Mouse (Mus musculus) E14TG2a.4 (cell line): ENCODE data around the gene Zfp827.
A peak's percentile ranks its signal among the peaks of the same experiment; 100 is the strongest.

Experiments used
- H3K27me3 ChIP-seq: 2 replicates; pipeline ENCODE4 v1.6.1; 2014; ENCODE audit warnings: low read length, control low read depth; ENCODE audit not compliant: insufficient read depth
- H3K36me3 ChIP-seq: 2 replicates; pipeline ENCODE4 v1.6.1; 2014; ENCODE audit warnings: low read length, control low read depth; ENCODE audit not compliant: insufficient read depth
- H3K4me1 ChIP-seq: replicated peaks from 2 replicates; pipeline ENCODE4 v1.6.1; 2014; ENCODE audit warnings: low read depth, low read length, control low read depth
- H3K4me3 ChIP-seq: replicated peaks from 2 replicates; pipeline ENCODE4 v1.5.1; 2014; ENCODE audit warnings: mild to moderate bottlenecking, low read length
- H3K9me3 ChIP-seq: 2 replicates; pipeline ENCODE4 v1.6.1; 2014; ENCODE audit warnings: low read length, control low read depth
- CTCF ChIP-seq: conservative IDR thresholded peaks from 2 replicates; pipeline ENCODE4 v1.5.1; 2014; ENCODE audit warnings: low read length
- NANOG ChIP-seq: IDR thresholded peaks from 2 replicates; pipeline ENCODE4 v1.6.1; 2014; ENCODE audit warnings: borderline replicate concordance, low read length, mixed read lengths
- POU5F1 ChIP-seq: IDR thresholded peaks from 2 replicates; pipeline ENCODE4 v1.6.1; 2014; ENCODE audit warnings: low read length, borderline replicate concordance

The Zfp827 gene

DNA sequence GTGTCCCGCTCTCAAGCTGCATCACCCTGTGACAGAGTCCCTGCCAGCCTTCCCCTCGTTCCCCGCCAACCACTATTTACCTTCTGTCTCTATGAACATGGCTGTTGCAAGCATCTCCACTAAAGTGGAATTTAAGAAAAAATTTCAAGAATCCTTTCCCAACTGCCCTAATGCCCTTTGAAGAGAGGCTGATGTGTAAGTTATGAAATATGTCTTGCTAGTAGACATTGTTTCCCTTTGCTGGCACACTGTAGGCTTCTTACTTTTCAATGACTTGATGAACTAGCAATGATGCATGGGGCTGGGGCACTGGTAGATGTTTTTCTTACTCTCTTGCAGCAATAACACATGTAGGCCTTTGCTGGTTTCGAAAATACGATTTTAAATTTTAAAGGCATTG, 49.0 kb downstream of the Zfp827 start:
- Histone ChIP-seq H3K4me1 (peaks cover 43% of the 10 kb centered on the region), H3K4me3 (no peak overlapping the region), H3K27me3 (no peaks in the 10 kb centered on the region), H3K9me3 (no peaks in the 10 kb centered on the region), H3K36me3 (peaks cover 56% of the 10 kb centered on the region)
- TF ChIP-seq POU5F1, result no peak
- TF ChIP-seq NANOG, result no peak
- TF ChIP-seq CTCF, result no peak

GRCm38 (mm10) chr8:79078556-79079195, 50.4 kb downstream of the Zfp827 start:
- Histone ChIP-seq H3K4me1 (peaks cover 48% of the 10 kb centered on the region), H3K9me3 (no peaks in the 10 kb centered on the region), H3K36me3 (peaks cover 55% of the 10 kb centered on the region), H3K27me3 (no peaks in the 10 kb centered on the region), H3K4me3 (0 out of 2 replicates have a peak overlapping the region, but pooled peaks have one; percentile 17)
- TF ChIP-seq CTCF, result no peak
- TF ChIP-seq NANOG, result no peak
- no peak for TF ChIP-seq POU5F1

DNA sequence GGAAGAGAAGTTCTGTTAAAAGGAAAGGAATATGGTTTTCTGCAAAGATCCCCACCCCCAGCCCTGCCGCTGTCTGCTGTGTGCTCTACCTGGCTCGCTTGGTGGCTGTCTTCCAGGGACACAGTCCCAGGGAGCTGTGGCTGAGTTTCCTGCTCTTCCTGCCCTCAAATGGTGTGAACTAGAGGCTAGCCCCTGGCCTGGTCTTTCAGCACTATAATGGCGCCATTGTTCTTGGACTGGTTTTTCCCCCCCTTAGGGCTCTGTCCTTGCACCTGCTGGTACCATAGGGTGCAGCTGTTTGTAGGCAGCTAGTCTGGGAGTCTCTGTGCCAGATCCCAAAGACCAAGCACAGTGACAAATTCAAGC, 50.9 kb downstream of the Zfp827 start:
- 0 out of 2 replicates have a peak overlapping the region, but pooled peaks have one; percentile 17 for H3K4me3 ChIP-seq
- no peaks in the 10 kb centered on the region for H3K9me3 ChIP-seq
- TF ChIP-seq POU5F1 (no peak), CTCF (no peak), NANOG (no peak)
- H3K36me3 ChIP-seq, result peaks cover 55% of the 10 kb centered on the region
- peaks cover 53% of the 10 kb centered on the region for H3K4me1 ChIP-seq
- no peaks in the 10 kb centered on the region for H3K27me3 ChIP-seq

GRCm38 (mm10) chr8:79080096-79080739, 52.0 kb downstream of the Zfp827 start:
- Histone ChIP-seq H3K36me3 (peaks cover 46% of the 10 kb centered on the region), H3K27me3 (no peaks in the 10 kb centered on the region), H3K9me3 (no peaks in the 10 kb centered on the region), H3K4me3 (no peak overlapping the region), H3K4me1 (peaks cover 60% of the 10 kb centered on the region)
- TF ChIP-seq CTCF, result no peak
- TF ChIP-seq NANOG, result no peak
- no peak for TF ChIP-seq POU5F1

GRCm38 (mm10) chr8:79081333-79081732, 53.1 kb downstream of the Zfp827 start:
- TF ChIP-seq NANOG (no peak), POU5F1 (no peak), CTCF (no peak)
- H3K4me1 ChIP-seq, result peaks cover 56% of the 10 kb centered on the region
- H3K27me3 ChIP-seq, result no peaks in the 10 kb centered on the region
- no peak overlapping the region for H3K4me3 ChIP-seq
- no peaks in the 10 kb centered on the region for H3K9me3 ChIP-seq
- peaks cover 42% of the 10 kb centered on the region for H3K36me3 ChIP-seq

DNA sequence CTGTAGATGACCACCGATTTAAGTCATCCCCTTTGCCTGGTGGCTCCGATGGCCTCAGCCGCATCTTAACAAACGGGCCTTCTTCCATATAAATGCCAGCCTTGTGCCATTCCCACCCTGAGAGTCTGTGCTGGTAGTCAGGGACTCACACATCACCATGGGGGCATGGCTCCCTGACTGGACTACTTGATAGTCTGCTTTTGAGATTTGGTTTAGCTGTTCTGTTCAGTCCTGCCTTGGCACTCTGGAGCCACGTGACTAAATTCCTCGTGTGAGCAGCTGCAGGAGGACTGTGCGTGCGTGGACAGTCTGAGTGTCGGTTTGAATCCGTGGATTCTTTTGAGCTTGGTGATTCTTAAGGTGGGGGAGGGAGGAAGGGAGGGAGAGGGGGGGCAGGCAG, 53.7 kb downstream of the Zfp827 start:
- TF ChIP-seq POU5F1, result no peak
- no peak for TF ChIP-seq NANOG
- no peak for TF ChIP-seq CTCF

GRCm38 (mm10) chr8:79083461-79084358, 55.5 kb downstream of the Zfp827 start:
- Histone ChIP-seq H3K27me3 (no peaks in the 10 kb centered on the region), H3K36me3 (peaks cover 62% of the 10 kb centered on the region), H3K4me1 (peaks cover 39% of the 10 kb centered on the region), H3K9me3 (no peaks in the 10 kb centered on the region), H3K4me3 (no peak overlapping the region)
- no peak for TF ChIP-seq CTCF
- TF ChIP-seq NANOG, result no peak
- TF ChIP-seq POU5F1, result no peak

More for the DNA sequence above, 53.7 kb downstream of the Zfp827 start:
- peaks cover 55% of the 10 kb centered on the region for H3K4me1 ChIP-seq
- H3K36me3 ChIP-seq, result peaks cover 46% of the 10 kb centered on the region
- no peak overlapping the region for H3K4me3 ChIP-seq
- H3K9me3 ChIP-seq, result no peaks in the 10 kb centered on the region
- no peaks in the 10 kb centered on the region for H3K27me3 ChIP-seq

DNA sequence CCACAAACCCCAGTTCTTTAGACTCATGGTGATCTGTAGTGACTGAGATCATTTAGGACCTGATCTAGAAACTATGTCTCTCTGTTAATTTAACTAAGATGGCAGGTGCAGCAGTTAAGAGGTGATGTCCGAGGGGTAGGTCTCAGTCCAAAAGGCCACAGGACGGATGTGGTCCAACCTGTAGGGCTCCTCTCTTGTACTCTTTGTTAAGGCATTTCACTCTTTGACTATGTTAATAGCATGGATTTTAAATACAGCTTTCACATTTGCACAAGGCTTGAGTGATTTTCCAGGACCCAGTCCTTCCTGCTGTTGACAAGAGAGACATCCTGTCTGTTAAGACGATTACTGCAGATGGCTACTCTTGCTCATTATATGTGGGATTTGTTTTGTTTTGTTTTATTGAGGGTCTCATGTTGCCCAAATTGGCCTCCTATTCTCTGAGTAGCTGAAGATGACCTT, 56.2 kb downstream of the Zfp827 start:
- no peaks in the 10 kb centered on the region for H3K27me3 ChIP-seq
- H3K4me1 ChIP-seq, result peaks cover 32% of the 10 kb centered on the region
- no peak for TF ChIP-seq POU5F1
- no peak for TF ChIP-seq NANOG
- no peak for TF ChIP-seq CTCF
- no peaks in the 10 kb centered on the region for H3K9me3 ChIP-seq
- peaks cover 69% of the 10 kb centered on the region for H3K36me3 ChIP-seq
- H3K4me3 ChIP-seq, result no peak overlapping the region
